Mouse (Mus musculus) effector memory CD4-positive, alpha-beta T cell, adult 7 months (primary cell): Measurements from ENCODE around the gene Lsm10. TPM values are rescaled to one million over a fixed set of nuclear protein-coding genes. Genes with fewer than 3 reads are reported as not detected.

Experiments
- polyA plus RNA-seq: library from polyadenylated mRNA; unstranded; fragments of 100-300 nt; shearing (Covaris generic); gene quantifications from one replicate; pipeline ENCODE4 v1.2.1, GENCODE M21; 2017

The Lsm10 gene
- polyA plus RNA-seq, result 22.3 TPM

GRCm38 (mm10) chr4:126096464-126097111, at the start of gene Lsm10:
TSS of gene Lsm10 (plus strand) at chr4:126096623.

GRCm38 (mm10) chr4:126046851-126047585, 49.4 kb upstream of the Lsm10 start, which contains the start of gene Mrps15:
TSS of gene Mrps15 (plus strand) at chr4:126046925.

GRCm38 (mm10) chr4:126058134-126058996, 38.1 kb upstream of the Lsm10 start, which contains the start of gene Oscp1:
TSS of gene Oscp1 (plus strand) at chr4:126058565.

GRCm38 (mm10) chr4:126103590-126104068, 7.2 kb downstream of the Lsm10 start, which contains the start of gene Stk40:
TSS of gene Stk40 (plus strand) at chr4:126103957.

GRCm38 (mm10) chr4:126147533-126148160, 51.2 kb downstream of the Lsm10 start, which contains the start of gene Eva1b:
TSS of gene Eva1b (plus strand) at chr4:126147744.

Other genes with a start within 250 kb of the Lsm10 start
- 0.56 TPM for gene Csf3r, start 72.1 kb upstream of the Lsm10 start, polyA plus RNA-seq
- 74.8 TPM for gene Mrps15, start 49.7 kb upstream of the Lsm10 start, polyA plus RNA-seq
- gene Oscp1, start 38.1 kb upstream of the Lsm10 start, polyA plus RNA-seq, result 0.51 TPM
- 66.4 TPM for gene Stk40, start 7.3 kb downstream of the Lsm10 start, polyA plus RNA-seq
- 12.7 TPM for gene Eva1b, start 51.1 kb downstream of the Lsm10 start, polyA plus RNA-seq
- gene Sh3d21, start 66.9 kb downstream of the Lsm10 start, polyA plus RNA-seq, result 0.73 TPM
- 221 TPM for gene Thrap3, start 106.1 kb downstream of the Lsm10 start, polyA plus RNA-seq
- gene Map7d1, start 159.7 kb downstream of the Lsm10 start, polyA plus RNA-seq, result 44.2 TPM
- gene Trappc3, start 165.7 kb downstream of the Lsm10 start, polyA plus RNA-seq, result 65.2 TPM
- gene Col8a2, start 190.2 kb downstream of the Lsm10 start, polyA plus RNA-seq, result not detected
- gene Adprhl2, start 225.1 kb downstream of the Lsm10 start, polyA plus RNA-seq, result 43.0 TPM
- not detected for gene Tekt2, start 229.1 kb downstream of the Lsm10 start, polyA plus RNA-seq